Mouse (Mus musculus): Measurements from ENCODE around the gene Atp1a3. TPM values are rescaled to one million over a fixed set of nuclear protein-coding genes. Genes with fewer than 3 reads are reported as not detected.

The Atp1a3 gene
- total RNA-seq, 2 experiments from 2014 or later = 1,987 to 2,019 TPM

- DNase-seq (ENCODE audit: low spot score in 2 of 2) = no peak
Observed at GRCm38 (mm10) chr7:24968463-24968862, 37.3 kb downstream of the Atp1a3 start.

- no peak for DNase-seq (ENCODE audit: low spot score in 2 of 2)
Observed at GRCm38 (mm10) chr7:24967966-24968365, 37.8 kb downstream of the Atp1a3 start.

GRCm38 (mm10) chr7:24964897-24965535, 40.7 kb downstream of the Atp1a3 start:
- peak; percentile 85 to 90 for DNase-seq (ENCODE audit: low spot score in 2 of 2)

GRCm38 (mm10) chr7:24964288-24964687, 41.5 kb downstream of the Atp1a3 start:
- DNase-seq (ENCODE audit: low spot score in 2 of 2) = no peak

- no peak for DNase-seq (ENCODE audit: low spot score in 2 of 2)
Observed at GRCm38 (mm10) chr7:24955226-24955625, 50.5 kb downstream of the Atp1a3 start.

- no peak for DNase-seq (ENCODE audit: low spot score in 2 of 2)
Observed at GRCm38 (mm10) chr7:24954450-24954849, 51.3 kb downstream of the Atp1a3 start.

GRCm38 (mm10) chr7:24953966-24954365, 51.8 kb downstream of the Atp1a3 start:
- no peak for DNase-seq (ENCODE audit: low spot score in 2 of 2)

GRCm38 (mm10) chr7:24949958-24950623, 55.7 kb downstream of the Atp1a3 start:
- peak; percentile 64 to 73 for DNase-seq (ENCODE audit: low spot score in 2 of 2)

- DNase-seq (ENCODE audit: low spot score in 2 of 2) = no peak
Observed at GRCm38 (mm10) chr7:24948774-24949173, 57.0 kb downstream of the Atp1a3 start.

GRCm38 (mm10) chr7:24947316-24948048, 58.3 kb downstream of the Atp1a3 start:
- DNase-seq (ENCODE audit: low spot score in 2 of 2) = no peak

- no peak for DNase-seq (ENCODE audit: low spot score in 2 of 2)
Observed at GRCm38 (mm10) chr7:24944257-24944950, 61.4 kb downstream of the Atp1a3 start, which contains the start of gene Gm4881. TSS of gene Gm4881 (minus strand) at chr7:24944494.

- DNase-seq (ENCODE audit: low spot score in 2 of 2) = no peak
Observed at GRCm38 (mm10) chr7:24943641-24944040, 62.1 kb downstream of the Atp1a3 start.

GRCm38 (mm10) chr7:24931651-24932050, 74.1 kb downstream of the Atp1a3 start:
- DNase-seq (ENCODE audit: low spot score in 2 of 2) = no peak

- no peak for DNase-seq (ENCODE audit: low spot score in 2 of 2)
Observed at GRCm38 (mm10) chr7:24930475-24930874, 75.3 kb downstream of the Atp1a3 start.

Small RNA genes within 50 kb of the gene (microRNA-seq; reads per million reads assigned to microRNA genes)
- gene Mir7046 = 10.4 to 15.9 reads per million in 2 experiments
- 78.6 to 109 reads per million in 2 experiments for gene Mir7047

Other genes with a start within 250 kb of the Atp1a3 start
- gene Cd177, start 245.6 kb downstream of the Atp1a3 start, total RNA-seq (2021) = not detected
- gene Ceacam10, start 228.8 kb downstream of the Atp1a3 start, total RNA-seq (2021) = not detected
- gene Gm9844, start 143.7 kb downstream of the Atp1a3 start, total RNA-seq (2021) = 1 to 10 TPM in 1 of 2 experiments, not detected in 1; 1.5 TPM
- not detected for gene Lypd4, start 136.0 kb downstream of the Atp1a3 start, total RNA-seq (2021)
- not detected for gene Dmrtc2, start 135.9 kb downstream of the Atp1a3 start, total RNA-seq (2021)
- 100 to 1,000 TPM; 511 to 584 TPM for gene Rps19, start 121.6 kb downstream of the Atp1a3 start, total RNA-seq (2021)
- under 1 TPM; 0.30 to 0.77 TPM for gene Cd79a, start 108.6 kb downstream of the Atp1a3 start, total RNA-seq (2021)
- gene Arhgef1, start 103.0 kb downstream of the Atp1a3 start, total RNA-seq (2021) = 10 to 100 TPM; 57.1 to 74.1 TPM
- not detected for gene Gm4881, start 61.5 kb downstream of the Atp1a3 start, total RNA-seq (2021)
- 100 to 1,000 TPM; 305 to 355 TPM for gene Rabac1, start 33.2 kb downstream of the Atp1a3 start, total RNA-seq (2021)
- gene Grik5, start 66.4 kb upstream of the Atp1a3 start, total RNA-seq (2021) = 100 to 1,000 TPM; 176 TPM
- gene Zfp574, start 66.6 kb upstream of the Atp1a3 start, total RNA-seq (2021) = 10 to 100 TPM; 34.9 TPM
- 10 to 100 TPM in 1 of 2 experiments, 1 to 10 TPM in 1; 7.7 to 12.9 TPM for gene Pou2f2, start 173.8 kb upstream of the Atp1a3 start, total RNA-seq (2021)
- gene Dedd2, start 214.7 kb upstream of the Atp1a3 start, total RNA-seq (2021) = 10 to 100 TPM; 24.2 to 26.7 TPM
- 10 to 100 TPM; 10.6 to 11.4 TPM for gene Zfp526, start 215.5 kb upstream of the Atp1a3 start, total RNA-seq (2021)
- 100 to 1,000 TPM; 215 to 224 TPM for gene Gsk3a, start 231.9 kb upstream of the Atp1a3 start, total RNA-seq (2021)
- gene Erf, start 244.8 kb upstream of the Atp1a3 start, total RNA-seq (2021) = 10 to 100 TPM; 60.8 to 65.2 TPM